Comparison of ENCODE assay signal across 25 mouse cellular contexts in genomic region chr13:34265576-34265975, GRCm38 (mm10).
A peak's percentile ranks its signal among the peaks of the same experiment; 100 is the strongest.
DNase-seq lines count a peak whose midpoint lies in the region; ATAC-seq and TF ChIP-seq lines count a peak whose summit lies in the region.
"Had no signal": no experiment of that assay in that cellular context is flagged by ENCODE, and none has a peak within 500 bp of the region (broad histone marks: within the 10 kb centered on the region; RNA-seq: fewer than 3 reads in every experiment).

No protein-coding gene starts in this region.

- H3K9me3 ChIP-seq in kidney, postnatal 0 days (replicated peaks; ENCODE audit: low read length), result no peaks in the 10 kb centered on the region
- no peaks in the 10 kb centered on the region for H3K9me3 ChIP-seq in liver, embryonic 12.5 days (replicated peaks)
- no peaks in the 10 kb centered on the region for H3K9me3 ChIP-seq in liver, embryonic 14.5 days (ENCODE audit: control insufficient read depth, low read length)
- no peaks in the 10 kb centered on the region for H3K9me3 ChIP-seq in liver, embryonic 15.5 days (replicated peaks)
- H3K9me3 ChIP-seq: embryonic facial prominence, embryonic 12.5 days; embryonic facial prominence, embryonic 15.5 days; forebrain, embryonic 15.5 days; heart, embryonic 10.5 days; heart, embryonic 13.5 days had no signal

- no peak overlapping the region for H3K4me2 ChIP-seq in kidney, postnatal 0 days (ENCODE audit: low read length)
- no peak overlapping the region for H3K4me2 ChIP-seq in liver, embryonic 12.5 days
- no peak overlapping the region for H3K4me2 ChIP-seq in liver, embryonic 14.5 days (ENCODE audit: low read depth)
- no peak overlapping the region for H3K4me2 ChIP-seq in liver, embryonic 15.5 days
- H3K4me2 ChIP-seq: embryonic facial prominence, embryonic 12.5 days; embryonic facial prominence, embryonic 15.5 days; forebrain, embryonic 15.5 days; heart, embryonic 13.5 days; hindbrain, embryonic 14.5 days had no signal

- H3K36me3 ChIP-seq in kidney, postnatal 0 days (ENCODE audit: insufficient read depth, low read length), result no peaks in the 10 kb centered on the region
- H3K36me3 ChIP-seq in liver, embryonic 12.5 days, result peaks cover 59% of the 10 kb centered on the region
- peaks cover 30% of the 10 kb centered on the region for H3K36me3 ChIP-seq in liver, embryonic 14.5 days (replicated peaks; ENCODE audit: control insufficient read depth, insufficient read depth, low read depth)
- H3K36me3 ChIP-seq in liver, embryonic 15.5 days (replicated peaks), result peaks cover 60% of the 10 kb centered on the region
- H3K36me3 ChIP-seq: embryonic facial prominence, embryonic 12.5 days; embryonic facial prominence, embryonic 15.5 days; forebrain, embryonic 15.5 days; heart, embryonic 10.5 days; heart, embryonic 13.5 days had no signal

- H3K9ac ChIP-seq in kidney, postnatal 0 days (ENCODE audit: low read depth, low read length), result no peak overlapping the region
- no peak overlapping the region for H3K9ac ChIP-seq in liver, embryonic 12.5 days
- no peak overlapping the region for H3K9ac ChIP-seq in liver, embryonic 14.5 days (replicated peaks)
- H3K9ac ChIP-seq in liver, embryonic 15.5 days, result no peak overlapping the region
- H3K9ac ChIP-seq: embryonic facial prominence, embryonic 12.5 days; embryonic facial prominence, embryonic 15.5 days; forebrain, embryonic 15.5 days; heart, embryonic 13.5 days; hindbrain, embryonic 14.5 days had no signal

- 50% methylated on average over 5 of the region's 5 CpGs for WGBS in kidney, postnatal 0 days
- 75% methylated on average over 5 of the region's 5 CpGs for WGBS in liver, embryonic 12.5 days (ENCODE audit: insufficient replicate concordance)
- WGBS in liver, embryonic 14.5 days (ENCODE audit: insufficient replicate concordance), result 62% methylated on average over 5 of the region's 5 CpGs
- whole genome bisulfite sequencing in liver, embryonic 15.5 days (ENCODE audit: insufficient replicate concordance), result 70% methylated on average over 5 of the region's 5 CpGs

- no peak for TF ChIP-seq EP300 in liver, embryonic 14.5 days (IDR thresholded peaks at IDR 0.05; ENCODE audit: low read depth)

- 0 out of 2 replicates have a peak, but pooled peaks cover 4% of the 10 kb centered on the region for H3K4me1 ChIP-seq in kidney, postnatal 0 days (replicated peaks; ENCODE audit: insufficient read depth, low read length)
- H3K4me1 ChIP-seq in liver, embryonic 12.5 days, result peaks cover 72% of the 10 kb centered on the region
- peaks cover 32 to 35% of the 10 kb centered on the region in 2 experiments for H3K4me1 ChIP-seq in liver, embryonic 14.5 days (replicated peaks; ENCODE audit: control insufficient read depth in 2 of 2, insufficient read depth in 2 of 2, low read length in 1 of 2)
- peaks cover 63% of the 10 kb centered on the region for H3K4me1 ChIP-seq in liver, embryonic 15.5 days (replicated peaks)
- H3K4me1 ChIP-seq: embryonic facial prominence, embryonic 12.5 days; embryonic facial prominence, embryonic 15.5 days; heart, embryonic 10.5 days; heart, embryonic 13.5 days had no signal

- H3K27ac ChIP-seq in kidney, postnatal 0 days, result no peak overlapping the region
- H3K27ac ChIP-seq in liver, embryonic 12.5 days, result peak overlapping the region; percentile 60; the same call in 1 of the 2 replicates
- H3K27ac ChIP-seq in liver, embryonic 14.5 days, result peak overlapping the region; percentile 23
- H3K27ac ChIP-seq in liver, embryonic 15.5 days (replicated peaks), result peak overlapping the region; percentile 17
- H3K27ac ChIP-seq: embryonic facial prominence, embryonic 12.5 days; embryonic facial prominence, embryonic 15.5 days; forebrain, embryonic 15.5 days; heart, adult 2 months; heart, embryonic 10.5 days; heart, embryonic 13.5 days; hindbrain, embryonic 14.5 days had no signal

- DNase-seq in kidney, postnatal 0 days (ENCODE audit: low spot score), result peak; percentile 60
- DNase-seq in kidney, adult 9 months, result no peak
- DNase-seq in liver, result no peak
- DNase-seq in liver, embryonic 14.5 days (ENCODE audit: low read depth in 3 of 3, low spot score in 3 of 3), result no peak
- no peak for DNase-seq in thymus, postnatal 36 days
- DNase-seq: adrenal gland, adult 2 months; adrenal gland, postnatal 14 days; cerebellum, adult 11 months; cerebellum, adult 2 months; cerebellum, adult 9-11 months; cerebellum, postnatal 25 days; gastrocnemius, postnatal 10 days; gastrocnemius, postnatal 36 days; heart, adult 2 months; heart, postnatal 14 days; heart, postnatal 4 days had no signal

- no peak overlapping the region for H3K4me3 ChIP-seq in kidney, postnatal 0 days (replicated peaks; ENCODE audit: low read depth, low read length)
- H3K4me3 ChIP-seq in liver, embryonic 12.5 days, result no peak overlapping the region
- H3K4me3 ChIP-seq in liver, embryonic 14.5 days (ENCODE audit: insufficient read depth in 1 of 2, low read depth in 2 of 2, low read length in 2 of 2), result no peak overlapping the region
- H3K4me3 ChIP-seq in liver, embryonic 15.5 days (replicated peaks), result no peak overlapping the region
- H3K4me3 ChIP-seq: embryonic facial prominence, embryonic 12.5 days; embryonic facial prominence, embryonic 15.5 days; forebrain, embryonic 15.5 days; heart, adult 2 months; heart, embryonic 10.5 days; heart, embryonic 13.5 days had no signal

- H3K27me3 ChIP-seq in kidney, postnatal 0 days (ENCODE audit: insufficient read depth, low read length), result no peaks in the 10 kb centered on the region
- H3K27me3 ChIP-seq in liver, embryonic 12.5 days (replicated peaks), result no peaks in the 10 kb centered on the region
- no peaks in the 10 kb centered on the region for H3K27me3 ChIP-seq in liver, embryonic 14.5 days (ENCODE audit: control insufficient read depth, insufficient read depth, low read length)
- no peaks in the 10 kb centered on the region for H3K27me3 ChIP-seq in liver, embryonic 15.5 days
- H3K27me3 ChIP-seq: embryonic facial prominence, embryonic 12.5 days; embryonic facial prominence, embryonic 15.5 days; forebrain, embryonic 15.5 days; heart, embryonic 13.5 days had no signal

- no peak for TF ChIP-seq CTCF in kidney, postnatal 0 days (IDR thresholded peaks at IDR 0.05; ENCODE audit: low read depth)
- no peak for TF ChIP-seq CTCF in liver, embryonic 14.5 days (IDR thresholded peaks at IDR 0.05; ENCODE audit: low read depth)

- no peak for ATAC-seq in kidney, postnatal 0 days (replicated peaks; ENCODE audit: low FRiP score, low read depth)
- ATAC-seq in liver, embryonic 12.5 days, result no peak
- no peak for ATAC-seq in liver, embryonic 14.5 days (ENCODE audit: insufficient read depth)
- ATAC-seq in liver, embryonic 15.5 days (ENCODE audit: insufficient read depth), result no peak
- ATAC-seq: CD4-positive, CD25-positive, alpha-beta regulatory T cell, adult 4 months; forebrain, embryonic 15.5 days had no signal
